Mouse (Mus musculus): ENCODE results near the gene Snorc. TPM values are rescaled to one million over a fixed set of nuclear protein-coding genes. Genes with fewer than 3 reads are reported as not detected.
"Not testable (repeated sequence)": the region's sequence is repeated elsewhere in the genome, so short reads cannot be mapped to it uniquely, and the experiment has no call there.

The Snorc gene
- total RNA-seq (2015): not detected in 2 replicates
- not detected in 2 replicates for total RNA-seq (2017)

DNA sequence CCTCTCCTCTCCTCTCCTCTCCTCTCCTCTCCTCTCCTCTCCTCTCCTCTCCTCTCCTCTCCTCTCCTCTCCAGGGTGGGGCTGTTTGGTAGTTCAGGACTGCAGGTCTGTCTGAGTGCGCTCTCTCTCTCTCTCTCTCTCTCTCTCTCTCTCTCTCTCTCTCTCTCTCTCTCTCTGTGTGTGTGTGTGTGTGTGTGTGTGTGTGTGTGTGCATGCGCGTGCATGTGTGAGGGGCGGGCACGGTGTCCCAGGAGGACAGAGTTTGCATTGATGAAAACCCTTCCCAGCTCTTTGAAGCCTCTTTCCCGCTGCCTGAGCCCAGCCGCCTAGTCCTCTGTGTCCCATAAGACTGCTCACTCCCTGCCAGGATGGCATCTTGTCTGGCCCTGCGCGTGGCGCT, at the start of gene Snorc:
Gene Snorc, plus strand, starts transcription at position 301 of the 400 bp plus-strand sequence.
- not testable (repeated sequence) for ATAC-seq (ENCODE audit: poor library complexity, severe bottlenecking)

DNA sequence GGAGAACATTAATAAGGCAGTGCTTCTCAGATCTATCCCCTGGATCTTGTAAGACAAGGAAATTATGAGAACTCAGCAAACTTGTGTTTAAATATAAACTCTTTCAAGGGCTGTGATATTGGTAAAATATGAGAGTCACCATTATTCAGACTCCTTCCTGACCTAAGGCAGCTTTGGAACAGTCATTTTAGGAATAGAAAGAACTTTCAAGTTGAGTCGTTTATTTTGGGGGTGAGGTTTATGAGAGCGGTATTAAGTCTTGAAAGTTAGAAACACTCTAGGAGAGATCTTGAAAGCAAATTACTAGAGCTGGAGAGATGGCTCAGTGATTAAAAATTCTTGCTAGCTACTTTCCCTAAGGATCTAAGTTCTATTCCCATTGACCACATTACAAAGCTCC, 34.9 kb upstream of the Snorc start:
- no peak for ATAC-seq (ENCODE audit: poor library complexity, severe bottlenecking)

DNA sequence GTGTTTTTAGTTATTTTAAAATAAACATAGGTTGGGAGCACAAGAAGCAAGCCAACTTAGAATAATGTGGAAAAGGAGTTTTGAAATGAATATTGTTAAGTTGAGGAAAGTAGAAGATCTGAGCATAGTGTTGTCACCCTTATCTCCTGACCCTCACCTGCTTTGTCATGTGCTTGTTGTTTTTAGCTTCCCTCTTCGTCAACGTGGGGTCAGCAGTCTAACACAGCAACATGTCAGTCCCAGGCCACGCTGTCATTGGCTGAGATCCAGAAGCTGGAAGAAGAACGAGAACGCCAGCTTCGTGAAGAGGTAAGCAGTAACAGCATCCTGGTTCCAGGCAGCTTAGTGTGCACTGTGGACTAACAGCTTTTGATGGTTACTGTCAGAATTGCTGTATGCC, 33.5 kb upstream of the Snorc start:
- ATAC-seq (ENCODE audit: poor library complexity, severe bottlenecking): no peak

DNA sequence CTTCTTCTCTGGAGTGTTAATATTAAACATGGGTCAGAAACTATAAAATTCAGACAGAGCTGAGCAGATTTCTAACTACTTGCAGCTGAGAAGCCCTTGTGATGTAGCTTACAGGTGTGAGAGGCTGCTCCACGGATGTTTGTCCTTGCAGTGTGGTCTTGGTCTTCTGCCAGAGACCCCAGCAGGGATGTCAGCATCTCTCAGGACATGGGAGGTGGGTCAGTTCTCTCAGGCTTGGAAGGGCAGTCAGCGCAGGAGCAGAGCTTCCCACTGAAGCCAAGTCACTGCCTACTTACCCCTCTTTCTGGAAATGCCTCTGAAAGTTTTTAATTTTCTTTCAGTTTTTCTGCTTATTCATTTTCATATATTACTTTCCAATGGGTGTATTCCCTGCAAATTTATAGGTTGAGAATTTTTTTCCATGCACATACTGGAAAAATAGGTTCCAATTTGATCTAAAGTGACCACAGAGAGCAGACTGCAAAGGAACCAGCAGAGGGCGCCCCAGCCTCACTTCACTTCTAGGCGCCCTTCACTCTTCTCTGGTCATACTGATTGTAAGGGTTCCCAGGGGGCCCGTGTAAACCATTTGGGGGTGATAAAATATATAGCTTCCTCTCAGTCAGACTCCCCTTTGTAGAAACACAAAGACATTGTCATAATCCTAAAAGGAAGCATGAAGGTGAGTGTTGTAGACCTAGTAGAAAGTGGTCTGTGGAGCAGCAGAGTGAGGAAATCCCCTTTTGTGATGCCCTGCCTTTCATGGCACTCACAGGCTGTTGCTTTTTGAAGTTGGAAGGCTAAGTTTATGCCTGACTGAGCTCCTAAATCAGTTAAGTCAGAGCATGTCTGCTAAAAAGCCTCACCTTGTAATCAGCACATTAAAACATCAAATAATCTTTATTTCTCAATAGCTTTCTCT, 22.6 kb upstream of the Snorc start:
- ATAC-seq (ENCODE audit: poor library complexity, severe bottlenecking): peak; percentile 59; the same call in 1 of the 2 replicates

DNA sequence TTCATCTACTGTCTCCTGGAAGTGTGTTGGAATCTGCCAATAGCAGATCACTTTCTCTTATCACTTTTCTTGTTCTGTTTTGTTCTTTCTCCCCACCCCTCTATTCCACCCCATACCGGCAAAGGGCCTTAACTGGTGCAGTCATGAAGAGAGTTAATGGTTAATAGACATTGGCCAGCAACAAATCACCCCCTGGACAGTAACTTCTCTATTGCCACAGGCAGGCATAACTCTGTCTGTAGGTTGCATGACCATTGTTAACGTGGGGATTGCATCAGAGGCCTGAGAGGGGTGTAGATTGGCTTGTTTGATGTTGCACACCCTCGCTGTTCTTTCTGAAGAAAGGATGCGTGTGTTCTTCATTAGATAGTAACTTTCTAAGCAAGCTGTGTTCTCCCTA, 20.6 kb upstream of the Snorc start:
- no peak for ATAC-seq (ENCODE audit: poor library complexity, severe bottlenecking)

DNA sequence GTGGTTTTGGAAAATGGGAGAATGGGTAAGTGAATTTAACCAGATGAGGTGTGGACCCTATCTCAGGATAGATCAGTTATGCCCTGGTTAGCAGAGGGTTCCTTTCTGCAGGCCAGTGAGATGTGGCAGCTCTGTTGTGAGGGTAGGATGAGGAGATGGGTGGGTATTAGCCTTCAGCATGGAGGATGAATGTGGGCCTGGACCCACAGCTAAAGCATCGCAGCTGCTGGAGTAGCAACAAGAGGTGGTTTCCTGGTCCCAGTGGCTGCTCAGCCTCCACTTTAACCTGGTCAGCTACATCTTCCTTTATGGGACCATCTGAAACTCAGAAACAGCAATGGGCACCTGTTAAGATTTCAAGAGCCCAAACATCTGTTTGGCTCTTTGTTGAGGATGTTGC, 13.6 kb upstream of the Snorc start:
- ATAC-seq (ENCODE audit: poor library complexity, severe bottlenecking): no peak

DNA sequence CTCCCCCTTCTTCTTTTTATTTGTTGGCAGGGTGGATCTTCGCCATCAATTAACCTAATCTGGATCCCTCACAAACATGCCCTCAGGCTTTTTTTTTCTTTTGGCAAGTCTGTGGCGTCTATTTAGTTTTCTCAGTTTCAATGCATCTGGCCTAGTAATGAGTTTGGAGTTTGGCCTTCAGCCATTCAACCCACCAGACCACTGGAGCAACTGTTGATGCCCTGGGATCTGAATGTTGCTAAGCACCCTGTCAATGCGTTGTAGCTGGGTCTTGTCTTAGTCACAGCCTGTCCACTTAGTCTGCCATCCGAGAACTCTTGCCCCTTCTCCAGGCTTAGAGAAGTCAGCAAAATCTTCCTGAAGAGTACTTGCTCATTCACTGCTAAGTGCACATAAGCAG, 12.0 kb upstream of the Snorc start:
- no peak for ATAC-seq (ENCODE audit: poor library complexity, severe bottlenecking)

DNA sequence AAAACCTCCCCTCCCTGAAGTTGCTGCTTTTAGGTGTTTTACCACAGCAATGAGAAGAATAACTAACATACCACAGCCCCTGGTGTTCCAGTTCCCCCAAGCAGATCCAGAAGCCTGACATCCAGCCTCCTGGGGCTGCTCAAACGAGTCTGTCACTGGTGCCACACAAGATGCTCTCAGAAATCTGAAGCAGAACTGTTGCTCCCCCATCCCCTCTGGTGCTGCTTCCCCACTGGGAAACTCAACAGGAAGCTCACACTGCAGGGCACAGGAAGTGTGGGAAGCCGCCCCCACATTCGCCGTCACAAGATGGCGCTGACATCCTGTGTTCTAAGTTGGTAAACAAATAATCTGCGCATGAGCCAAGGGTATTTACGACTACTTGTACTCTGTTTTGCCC, 10.2 kb upstream of the Snorc start:
- not testable (repeated sequence) for ATAC-seq (ENCODE audit: poor library complexity, severe bottlenecking)

DNA sequence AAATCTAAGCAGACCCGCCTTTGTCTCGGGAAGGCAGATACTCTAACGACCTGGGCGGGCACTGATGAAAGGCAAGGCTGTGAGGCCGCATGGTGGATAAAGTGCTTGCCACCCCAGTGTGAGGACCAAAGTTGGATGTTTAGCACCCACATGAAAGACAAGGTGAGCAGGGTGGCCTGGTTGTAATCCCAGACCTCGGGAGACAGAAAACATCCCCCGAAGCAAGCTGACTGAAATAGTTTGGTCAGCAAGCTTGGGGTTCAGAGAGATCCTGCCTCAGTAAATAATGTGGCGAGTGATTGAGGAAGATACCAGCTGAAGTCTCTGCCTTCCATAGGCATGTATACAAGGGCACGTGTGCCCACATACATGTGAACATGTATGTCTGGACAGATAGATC, 2.6 kb upstream of the Snorc start:
- no peak for ATAC-seq (ENCODE audit: poor library complexity, severe bottlenecking)

DNA sequence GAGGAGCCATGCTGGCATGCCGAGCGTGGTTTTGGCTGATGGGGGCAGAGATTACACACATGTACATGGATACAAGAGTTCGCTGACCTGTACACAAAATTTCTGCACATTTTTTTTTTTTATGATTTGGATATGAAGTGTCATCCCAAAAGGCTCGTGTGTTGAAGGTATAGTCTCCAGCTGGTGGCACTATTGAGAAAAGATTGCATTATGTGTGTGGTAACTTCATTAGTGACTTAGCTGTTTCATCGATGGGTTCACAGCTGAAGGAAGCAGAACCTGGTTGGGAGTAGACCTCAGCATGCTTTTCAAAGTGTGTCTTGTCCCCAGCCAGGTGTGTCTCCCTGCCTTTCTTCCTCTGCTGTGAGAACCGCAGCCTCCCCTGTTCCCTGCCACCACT, 1.8 kb upstream of the Snorc start:
- peak; percentile 79 for ATAC-seq (ENCODE audit: poor library complexity, severe bottlenecking)

DNA sequence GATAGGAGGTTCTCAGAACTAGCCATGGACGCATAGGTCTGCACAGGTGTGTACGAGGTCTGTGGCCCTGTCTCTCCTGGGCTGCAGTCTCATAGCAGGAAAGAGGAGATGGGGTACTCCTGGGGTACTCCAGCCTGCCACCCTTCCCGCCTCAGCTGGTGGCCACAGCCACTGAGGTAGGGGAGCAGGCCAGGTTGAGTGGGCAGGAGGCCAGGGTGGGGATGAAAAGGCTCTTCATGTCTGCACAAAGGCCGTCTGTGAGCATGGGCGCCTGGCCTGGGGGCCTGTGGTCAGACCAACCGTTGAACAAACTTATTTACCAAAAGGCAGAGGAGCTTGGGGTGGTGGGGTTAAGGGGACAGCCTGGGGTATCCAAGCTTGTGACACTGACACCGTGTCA, 1.8 kb downstream of the Snorc start:
- no peak for ATAC-seq (ENCODE audit: poor library complexity, severe bottlenecking)

DNA sequence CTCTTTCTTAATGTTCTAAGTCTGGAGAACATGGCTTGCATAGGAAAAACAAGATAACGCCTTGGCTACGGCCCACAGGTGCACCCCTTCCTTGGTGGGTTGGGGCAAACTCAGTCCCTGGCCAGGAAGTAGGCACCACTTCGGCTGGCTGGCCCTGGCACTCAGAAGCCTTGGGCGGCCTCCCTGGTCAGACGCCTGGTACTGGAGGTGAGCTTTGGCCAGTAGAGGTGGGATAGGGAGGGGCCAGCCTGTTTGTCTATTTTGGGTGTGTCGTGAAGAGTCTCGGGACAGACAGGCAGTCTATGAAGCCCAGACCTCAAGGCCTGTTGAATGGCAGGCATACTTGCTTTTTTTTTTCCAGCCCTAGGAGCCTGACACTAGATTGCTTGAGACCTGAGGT, 2.5 kb downstream of the Snorc start:
- no peak for ATAC-seq (ENCODE audit: poor library complexity, severe bottlenecking)

DNA sequence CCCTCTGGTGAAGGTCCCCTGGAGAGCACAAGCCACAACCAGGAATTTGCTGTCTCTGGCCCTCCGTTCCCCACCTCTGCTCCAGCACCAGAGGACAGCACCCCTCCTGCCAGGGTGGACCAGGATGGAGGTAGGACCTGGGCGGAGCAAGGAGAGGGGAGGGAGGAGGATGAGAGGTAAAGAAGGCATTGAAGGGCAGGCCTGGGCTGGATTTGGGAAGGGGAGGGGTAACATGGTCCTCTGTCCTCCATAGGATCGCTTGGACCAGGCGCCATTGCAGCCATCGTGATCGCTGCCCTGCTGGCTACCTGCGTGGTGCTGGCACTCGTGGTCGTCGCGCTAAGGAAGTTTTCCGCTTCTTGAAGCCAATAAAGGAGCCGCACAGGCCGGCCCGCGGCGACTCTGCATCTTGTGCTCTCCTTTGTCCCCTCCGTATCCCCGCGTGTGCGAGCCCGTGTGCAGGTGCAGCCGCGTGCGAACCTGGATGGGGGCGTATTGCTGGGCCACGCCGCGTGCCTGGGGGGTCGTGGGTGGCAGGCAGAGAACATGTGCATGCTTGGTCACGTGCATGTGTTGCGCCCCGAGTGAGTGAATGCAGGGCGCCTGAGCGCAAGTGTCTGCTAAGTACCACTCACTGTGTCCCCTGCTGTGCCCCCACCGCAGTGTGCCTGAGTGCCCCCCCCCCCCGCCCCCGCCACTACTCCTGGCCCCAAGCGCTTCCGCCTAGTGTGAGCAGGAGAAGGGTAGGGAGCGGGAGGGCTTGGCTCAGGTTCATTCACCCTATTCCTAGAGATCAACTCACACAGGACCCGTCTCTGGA, 5.2 kb downstream of the Snorc start:
- no peak for ATAC-seq (ENCODE audit: poor library complexity, severe bottlenecking)

DNA sequence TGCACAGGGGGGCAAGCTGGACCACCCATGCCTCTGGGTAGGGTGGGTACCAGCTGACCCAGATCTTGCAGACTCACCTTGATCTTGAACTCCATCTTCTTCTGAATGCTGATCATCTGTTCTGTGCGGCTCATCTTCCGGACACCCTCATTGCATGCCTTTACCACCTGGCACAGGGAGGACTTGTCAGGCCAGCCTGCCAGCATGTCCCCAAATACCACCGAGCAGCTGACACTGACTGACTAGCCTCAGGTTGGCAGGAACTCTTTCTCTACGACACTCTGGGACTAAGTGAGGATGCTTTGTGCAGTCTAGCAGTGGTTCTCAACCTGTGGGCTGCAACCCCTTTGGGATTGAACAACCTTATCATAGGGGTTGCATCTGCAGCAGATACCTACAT, 12.5 kb downstream of the Snorc start:
- ATAC-seq (ENCODE audit: poor library complexity, severe bottlenecking): no peak

DNA sequence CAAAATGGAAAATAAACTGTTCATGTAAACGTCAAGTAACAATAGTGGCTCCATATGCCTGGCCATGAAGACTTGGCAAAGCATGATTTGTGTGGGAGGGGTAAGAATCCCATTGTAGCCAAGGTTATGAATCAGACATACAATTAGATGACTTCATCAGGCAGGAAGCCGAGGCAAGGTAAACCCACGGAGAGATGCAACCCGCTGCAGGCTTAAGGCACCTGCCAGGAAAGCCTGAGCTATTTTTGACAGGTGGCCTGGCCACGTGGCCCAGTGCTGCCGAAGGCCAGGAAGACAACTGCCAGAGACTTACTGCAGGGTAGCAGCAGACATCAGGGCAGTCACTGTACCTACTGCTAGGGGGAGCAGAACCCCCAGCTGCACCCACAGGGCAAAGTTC, 16.3 kb downstream of the Snorc start:
- no peak for ATAC-seq (ENCODE audit: poor library complexity, severe bottlenecking)

DNA sequence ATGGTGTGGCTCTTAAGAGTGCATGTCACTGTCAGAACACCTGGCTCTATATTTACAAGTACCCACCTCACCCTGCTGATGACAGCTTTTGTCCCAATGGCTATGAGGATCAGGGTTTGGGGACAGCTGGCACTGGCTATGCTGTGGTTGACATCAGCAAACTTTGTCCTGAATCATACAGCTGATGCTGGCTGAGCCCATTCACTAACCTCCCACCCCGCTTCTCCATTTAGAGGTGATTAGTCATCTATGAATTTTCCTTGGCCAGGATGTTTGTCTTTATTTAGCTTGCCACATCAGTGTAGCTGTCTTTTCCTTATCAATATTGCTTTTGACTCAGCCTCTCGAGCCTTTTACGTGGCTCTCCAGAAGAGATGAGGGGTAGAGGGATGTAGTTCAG, 22.2 kb downstream of the Snorc start:
- no peak for ATAC-seq (ENCODE audit: poor library complexity, severe bottlenecking)

DNA sequence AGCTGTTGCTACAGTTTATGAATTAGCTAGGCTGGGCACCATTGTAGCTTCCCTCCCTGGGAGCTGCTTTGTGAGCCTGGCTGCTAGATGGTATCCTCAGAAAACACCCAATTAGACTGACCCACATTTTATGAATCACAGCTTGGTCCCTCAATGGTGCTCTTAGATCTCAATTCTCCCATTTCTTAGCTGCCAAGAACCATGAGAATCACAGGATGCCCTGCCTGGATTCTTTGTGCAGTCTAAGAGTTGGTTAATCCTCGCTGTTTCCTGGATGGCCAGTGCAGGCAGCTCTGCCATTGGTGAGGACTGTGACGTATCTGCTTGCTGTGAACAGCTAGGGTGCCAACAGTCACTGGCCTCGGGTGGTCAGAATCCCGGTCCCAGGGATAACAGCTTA, 23.5 kb downstream of the Snorc start:
- ATAC-seq (ENCODE audit: poor library complexity, severe bottlenecking): no peak

DNA sequence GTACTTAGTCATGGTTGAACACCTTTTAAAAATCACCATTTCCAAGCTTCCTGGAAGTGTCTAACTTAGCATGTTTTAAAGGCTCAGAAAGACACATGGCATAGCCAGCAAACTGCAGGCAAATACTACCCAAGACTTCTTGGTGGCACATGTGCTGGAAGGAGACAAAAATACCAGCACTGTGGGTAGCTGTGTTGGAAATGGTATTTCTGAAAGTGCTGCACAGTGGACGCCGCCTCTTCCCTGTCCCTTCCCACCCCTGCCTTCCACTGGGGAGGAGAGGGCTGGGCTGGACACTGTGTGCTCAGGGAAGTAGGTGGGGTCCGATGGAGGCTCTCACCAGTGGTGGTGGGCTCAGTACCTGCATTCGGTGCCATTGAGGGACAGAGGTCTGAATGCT, 35.5 kb downstream of the Snorc start:
- no peak for ATAC-seq (ENCODE audit: poor library complexity, severe bottlenecking)

DNA sequence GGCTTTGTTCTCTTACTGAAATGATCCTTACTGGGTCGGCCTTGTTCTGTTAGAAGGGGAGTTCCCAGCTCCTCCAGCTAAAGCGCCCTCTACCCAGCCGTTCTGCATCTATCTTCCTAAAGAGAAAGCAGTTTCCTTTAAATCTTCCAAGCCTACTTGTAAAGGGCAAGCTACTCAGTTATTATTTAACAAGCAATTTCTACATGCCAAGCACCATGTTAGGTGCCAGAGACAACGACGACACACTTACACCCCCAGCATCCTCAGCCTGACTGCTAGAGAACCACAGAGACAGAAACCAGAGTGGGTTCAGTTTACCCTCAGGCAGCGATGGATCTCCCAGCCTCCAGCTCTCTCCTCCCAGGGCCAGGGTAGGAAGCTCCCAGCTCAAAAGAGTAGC, 37.8 kb downstream of the Snorc start:
- ATAC-seq (ENCODE audit: poor library complexity, severe bottlenecking): no peak

DNA sequence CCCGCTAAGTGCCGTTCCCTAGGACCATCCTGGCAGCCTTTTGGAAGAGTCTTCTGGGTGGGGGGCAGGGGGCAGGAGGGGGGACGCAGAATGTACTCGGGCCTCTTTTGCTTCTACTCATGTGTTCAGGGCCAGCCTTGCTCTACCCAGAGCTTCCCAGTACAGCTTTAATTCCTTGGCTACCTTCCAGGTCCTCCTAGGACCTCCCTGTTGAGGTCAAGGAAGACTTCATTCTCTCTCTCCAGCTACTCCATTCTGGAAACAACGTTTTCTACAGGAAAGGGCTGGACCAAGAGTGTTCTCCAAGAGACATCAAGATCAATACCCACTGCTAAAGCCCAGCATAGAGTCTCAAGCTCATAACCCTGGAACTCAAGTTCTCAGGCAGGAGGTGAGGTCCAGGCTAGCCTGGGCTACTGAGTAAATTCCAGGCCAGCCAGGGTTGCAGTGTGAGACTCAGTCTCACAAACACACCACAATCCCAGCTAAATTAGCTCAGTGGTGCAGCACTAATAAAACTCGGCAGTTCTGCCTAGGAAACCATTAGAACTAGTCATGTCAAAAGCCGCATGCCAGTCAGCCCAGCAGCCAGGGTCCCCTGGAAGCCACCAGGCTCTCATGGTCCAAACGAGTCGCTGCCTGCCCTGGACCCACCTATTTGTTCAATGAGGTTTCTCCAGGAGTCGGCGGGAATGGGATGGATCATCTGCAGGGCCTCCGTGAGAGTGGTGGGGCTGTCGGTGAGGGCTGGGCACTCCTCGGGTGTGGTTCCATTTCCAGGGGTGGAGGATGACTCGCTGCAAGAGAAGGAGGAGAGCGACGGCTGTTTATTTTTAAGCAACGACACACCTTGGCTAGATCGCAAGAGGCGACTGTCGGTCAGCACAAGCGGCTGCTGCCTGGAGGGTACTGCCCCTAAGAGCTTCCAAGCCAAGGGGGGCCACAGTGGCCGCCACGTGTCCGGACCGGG, 38.8 kb downstream of the Snorc start:
- ATAC-seq (ENCODE audit: poor library complexity, severe bottlenecking): no peak
